Mouse (Mus musculus): ENCODE measurements around the gene Dtnb. TPM values are rescaled to one million over a fixed set of nuclear protein-coding genes. Genes with fewer than 3 reads are reported as not detected.

The Dtnb gene
- total RNA-seq, 2 experiments from 2014 or later: 14.3 to 27.7 TPM

GRCm38 (mm10) chr12:3723762-3724161 is 151.6 kb downstream of the Dtnb start:
- ATAC-seq (replicated peaks; ENCODE audit: poor library complexity, severe bottlenecking): no peak

- no peak for ATAC-seq (replicated peaks; ENCODE audit: poor library complexity, severe bottlenecking)
Measured at GRCm38 (mm10) chr12:3724822-3725370, 152.7 kb downstream of the Dtnb start.

GRCm38 (mm10) chr12:3729521-3730075 is 157.4 kb downstream of the Dtnb start:
- ATAC-seq (replicated peaks; ENCODE audit: poor library complexity, severe bottlenecking): no peak

GRCm38 (mm10) chr12:3732623-3733265 is 160.6 kb downstream of the Dtnb start:
- ATAC-seq (replicated peaks; ENCODE audit: poor library complexity, severe bottlenecking): peak; percentile 73

GRCm38 (mm10) chr12:3733328-3733727 is 161.1 kb downstream of the Dtnb start:
- no peak for ATAC-seq (replicated peaks; ENCODE audit: poor library complexity, severe bottlenecking)

GRCm38 (mm10) chr12:3737009-3737408 is 164.8 kb downstream of the Dtnb start:
- ATAC-seq (replicated peaks; ENCODE audit: poor library complexity, severe bottlenecking): no peak

- peak; percentile 30; the same call in 1 of the 2 replicates for ATAC-seq (replicated peaks; ENCODE audit: poor library complexity, severe bottlenecking)
Measured at GRCm38 (mm10) chr12:3738741-3739529, 166.8 kb downstream of the Dtnb start.

GRCm38 (mm10) chr12:3739749-3740704 is 167.8 kb downstream of the Dtnb start:
- peak; percentile 88 for ATAC-seq (replicated peaks; ENCODE audit: poor library complexity, severe bottlenecking)

- no peak for ATAC-seq (replicated peaks; ENCODE audit: poor library complexity, severe bottlenecking)
Measured at GRCm38 (mm10) chr12:3740705-3741081, 168.5 kb downstream of the Dtnb start.

- ATAC-seq (replicated peaks; ENCODE audit: poor library complexity, severe bottlenecking): peak; percentile 47
Measured at GRCm38 (mm10) chr12:3745432-3746105, 173.4 kb downstream of the Dtnb start.

- ATAC-seq (replicated peaks; ENCODE audit: poor library complexity, severe bottlenecking): no peak
Measured at GRCm38 (mm10) chr12:3746369-3746768, 174.2 kb downstream of the Dtnb start.

- peak; percentile 46 for ATAC-seq (replicated peaks; ENCODE audit: poor library complexity, severe bottlenecking)
Measured at GRCm38 (mm10) chr12:3747583-3747982, 175.4 kb downstream of the Dtnb start.

- ATAC-seq (replicated peaks; ENCODE audit: poor library complexity, severe bottlenecking): no peak
Measured at GRCm38 (mm10) chr12:3755522-3755921, 183.3 kb downstream of the Dtnb start.

- ATAC-seq (replicated peaks; ENCODE audit: poor library complexity, severe bottlenecking): no peak
Measured at GRCm38 (mm10) chr12:3756216-3756615, 184.0 kb downstream of the Dtnb start.

GRCm38 (mm10) chr12:3758127-3758526 is 185.9 kb downstream of the Dtnb start:
- no peak for ATAC-seq (replicated peaks; ENCODE audit: poor library complexity, severe bottlenecking)

- ATAC-seq (replicated peaks; ENCODE audit: poor library complexity, severe bottlenecking): peak; percentile 99
Measured at GRCm38 (mm10) chr12:3759419-3759818, 187.2 kb downstream of the Dtnb start.

GRCm38 (mm10) chr12:3760876-3761590 is 188.9 kb downstream of the Dtnb start:
- ATAC-seq (replicated peaks; ENCODE audit: poor library complexity, severe bottlenecking): no peak

- no peak for ATAC-seq (replicated peaks; ENCODE audit: poor library complexity, severe bottlenecking)
Measured at GRCm38 (mm10) chr12:3761591-3762295, 189.6 kb downstream of the Dtnb start.

Data from granulocyte monocyte progenitor cell, adult 5-6 weeks (primary cell).